Mouse (Mus musculus) lung, embryonic 15.5 days (tissue): ENCODE measurements around the gene Casp2. TPM values are rescaled to one million over a fixed set of nuclear protein-coding genes. Genes with fewer than 3 reads are reported as not detected.

Source experiments
- ATAC-seq: fragments of 200-750 bp; cut with Nextera tagmentation; 2 replicates; pipeline ENCODE4 v1.8.0; 2017; ENCODE audit warnings: moderate number of reproducible peaks, borderline replicate concordance; ENCODE audit not compliant: low FRiP score, low TSS enrichment; ENCODE audit errors: extremely low read depth
- H3K27ac ChIP-seq: fragments of 300-500 bp; sonication (generic); 2 replicates; pipeline ENCODE4 v1.5.1; 2015; ENCODE audit warnings: moderate library complexity, mild to moderate bottlenecking, inconsistent platforms
- H3K27me3 ChIP-seq: fragments of 300-500 bp; sonication (generic); 2 replicates; pipeline ENCODE4 v1.6.1; 2015; ENCODE audit warnings: inconsistent platforms
- H3K36me3 ChIP-seq: fragments of 300-500 bp; sonication (generic); 2 replicates; pipeline ENCODE4 v1.6.1; 2015; ENCODE audit warnings: inconsistent platforms
- H3K4me1 ChIP-seq: fragments of 300-500 bp; sonication (generic); 2 replicates; pipeline ENCODE4 v1.6.1; 2015; ENCODE audit warnings: inconsistent platforms
- H3K4me2 ChIP-seq: fragments of 300-500 bp; sonication (generic); 2 replicates; pipeline ENCODE4 v1.6.1; 2015; ENCODE audit warnings: inconsistent platforms, mild to moderate bottlenecking, moderate library complexity
- H3K4me3 ChIP-seq: fragments of 300-500 bp; sonication (generic); 2 replicates; pipeline ENCODE4 v1.5.1; 2015; ENCODE audit warnings: mild to moderate bottlenecking, inconsistent platforms
- H3K9ac ChIP-seq: fragments of 300-500 bp; sonication (generic); 2 replicates; pipeline ENCODE4 v1.6.1; 2015; ENCODE audit warnings: inconsistent platforms
- H3K9me3 ChIP-seq: fragments of 300-500 bp; sonication (generic); 2 replicates; pipeline ENCODE4 v1.6.1; 2016; ENCODE audit warnings: inconsistent platforms
- WGBS: fragments of 180-500 bp; shearing (Covaris S2); methylation state at CpG from one replicate; pipeline ENCODE4 v1.1.7; 2015; 5-methylcytosine and 5-hydroxymethylcytosine counted together
- polyA plus RNA-seq: library from polyadenylated mRNA; unstranded; fragments of >200 nt; fragmentation: Nextera tagmentation; extraction: Ambion mirVana; gene quantifications from 2 replicates; pipeline ENCODE4 v1.2.1, GENCODE M21; 2015

Casp2 gene
- 73.4 and 73.5 TPM in 2 replicates for polyA plus RNA-seq

- peak within 1 kb of the TSS; percentile 76 for H3K4me3 ChIP-seq
- peaks cover 11% of the 10 kb centered on the region for H3K4me1 ChIP-seq
- under 1% methylated on average over 47 of the region's 51 CpGs for WGBS
- peak within 1 kb of the TSS; percentile 90 for H3K9ac ChIP-seq
- peak; percentile 98 for ATAC-seq
- H3K36me3 ChIP-seq: peaks cover 25% of the 10 kb centered on the region
- no peaks in the 10 kb centered on the region for H3K9me3 ChIP-seq
- H3K27me3 ChIP-seq: no peaks in the 10 kb centered on the region
- peak within 1 kb of the TSS; percentile 81 for H3K4me2 ChIP-seq
- peak within 1 kb of the TSS; percentile 90 for H3K27ac ChIP-seq
These were observed at the start of gene Casp2 for GRCm38 (mm10) chr6:42264626-42265312. TSS of gene Casp2 (plus strand) at chr6:42264985.

- Histone ChIP-seq H3K4me1 (no peaks in the 10 kb centered on the region), H3K27me3 (no peaks in the 10 kb centered on the region), H3K27ac (no peak within 1 kb of the TSS), H3K36me3 (no peaks in the 10 kb centered on the region), H3K9me3 (no peaks in the 10 kb centered on the region), H3K4me2 (no peak within 1 kb of the TSS), H3K9ac (no peak within 1 kb of the TSS), H3K4me3 (no peak within 1 kb of the TSS)
- ATAC-seq: no peak
- WGBS: 72% methylated on average over 2 of the region's 2 CpGs
These were observed 49.8 kb upstream of the Casp2 start, which contains the start of gene Tas2r144 for GRCm38 (mm10) chr6:42215028-42215427. TSS of gene Tas2r144 (plus strand) at chr6:42215328.

- Histone ChIP-seq H3K9ac (no peak overlapping the region), H3K27me3 (no peaks in the 10 kb centered on the region), H3K4me3 (no peak overlapping the region), H3K9me3 (no peaks in the 10 kb centered on the region), H3K4me1 (no peaks in the 10 kb centered on the region), H3K36me3 (no peaks in the 10 kb centered on the region), H3K27ac (no peak overlapping the region), H3K4me2 (no peak overlapping the region)
- WGBS: 49% methylated on average over 3 of the region's 3 CpGs
- no peak for ATAC-seq
These were observed 42.5 kb upstream of the Casp2 start for GRCm38 (mm10) chr6:42222286-42222685.

GRCm38 (mm10) chr6:42225046-42225445 lies 39.7 kb upstream of the Casp2 start:
- ATAC-seq: no peak

GRCm38 (mm10) chr6:42227240-42228101 lies 37.3 kb upstream of the Casp2 start:
- no peak overlapping the region for H3K4me2 ChIP-seq

More at GRCm38 (mm10) chr6:42225046-42225445, 39.7 kb upstream of the Casp2 start:
- no peaks in the 10 kb centered on the region for H3K36me3 ChIP-seq
- H3K4me1 ChIP-seq: peaks cover 4% of the 10 kb centered on the region; the same call in 1 of the 2 replicates
- H3K27ac ChIP-seq: no peak overlapping the region
- 68% methylated on average over 4 of the region's 4 CpGs for WGBS
- H3K27me3 ChIP-seq: no peaks in the 10 kb centered on the region
- H3K4me3 ChIP-seq: no peak overlapping the region
- H3K4me2 ChIP-seq: no peak overlapping the region
- H3K9ac ChIP-seq: no peak overlapping the region
- H3K9me3 ChIP-seq: no peaks in the 10 kb centered on the region

GRCm38 (mm10) chr6:42229610-42230009 lies 35.2 kb upstream of the Casp2 start:
- Histone ChIP-seq H3K4me1 (peaks cover 4% of the 10 kb centered on the region; the same call in 1 of the 2 replicates), H3K27ac (no peak overlapping the region), H3K27me3 (no peaks in the 10 kb centered on the region), H3K36me3 (no peaks in the 10 kb centered on the region), H3K9ac (no peak overlapping the region), H3K9me3 (no peaks in the 10 kb centered on the region), H3K4me3 (no peak overlapping the region), H3K4me2 (no peak overlapping the region)
- no peak for ATAC-seq
- WGBS: 57% methylated on average over 4 of the region's 4 CpGs

More at GRCm38 (mm10) chr6:42227240-42228101, 37.3 kb upstream of the Casp2 start:
- H3K27ac ChIP-seq: no peak overlapping the region
- WGBS: 29% methylated on average over 17 of the region's 17 CpGs
- 0 out of 2 replicates have a peak overlapping the region, but pooled peaks have one; percentile 4 for H3K9ac ChIP-seq
- peak; percentile 57; the same call in 1 of the 2 replicates for ATAC-seq
- H3K4me1 ChIP-seq: peaks cover 4% of the 10 kb centered on the region; the same call in 1 of the 2 replicates
- no peak overlapping the region for H3K4me3 ChIP-seq
- H3K36me3 ChIP-seq: no peaks in the 10 kb centered on the region
- H3K9me3 ChIP-seq: no peaks in the 10 kb centered on the region
- H3K27me3 ChIP-seq: no peaks in the 10 kb centered on the region

GRCm38 (mm10) chr6:42231191-42231590 lies 33.6 kb upstream of the Casp2 start:
- H3K4me1 ChIP-seq: peaks cover 4% of the 10 kb centered on the region; the same call in 1 of the 2 replicates
- no peak overlapping the region for H3K9ac ChIP-seq
- H3K27me3 ChIP-seq: no peaks in the 10 kb centered on the region
- no peak overlapping the region for H3K27ac ChIP-seq
- H3K9me3 ChIP-seq: no peaks in the 10 kb centered on the region
- H3K4me3 ChIP-seq: no peak overlapping the region
- no peaks in the 10 kb centered on the region for H3K36me3 ChIP-seq
- whole genome bisulfite sequencing: 80% methylated on average over 3 of the region's 3 CpGs
- ATAC-seq: no peak
- no peak overlapping the region for H3K4me2 ChIP-seq

- H3K9me3 ChIP-seq: no peaks in the 10 kb centered on the region
- H3K4me2 ChIP-seq: no peak overlapping the region
- WGBS: 41% methylated on average over 6 of the region's 6 CpGs
- H3K4me3 ChIP-seq: no peak overlapping the region
- no peak overlapping the region for H3K27ac ChIP-seq
- ATAC-seq: no peak
- no peaks in the 10 kb centered on the region for H3K27me3 ChIP-seq
- peaks cover 7% of the 10 kb centered on the region for H3K4me1 ChIP-seq
- no peak overlapping the region for H3K9ac ChIP-seq
- no peaks in the 10 kb centered on the region for H3K36me3 ChIP-seq
These were observed 27.4 kb upstream of the Casp2 start for GRCm38 (mm10) chr6:42237276-42237805.

- Histone ChIP-seq H3K27me3 (no peaks in the 10 kb centered on the region), H3K4me2 (no peak overlapping the region), H3K4me3 (no peak overlapping the region), H3K27ac (peak overlapping the region; percentile 69), H3K36me3 (no peaks in the 10 kb centered on the region), H3K9ac (no peak overlapping the region), H3K9me3 (no peaks in the 10 kb centered on the region), H3K4me1 (peaks cover 10% of the 10 kb centered on the region)
- ATAC-seq: peak; percentile 43; the same call in 1 of the 2 replicates
- WGBS: 57% methylated on average over 6 of the region's 6 CpGs
These were observed 23.3 kb upstream of the Casp2 start for GRCm38 (mm10) chr6:42241311-42242045.

- Histone ChIP-seq H3K4me1 (peaks cover 13% of the 10 kb centered on the region), H3K27me3 (no peaks in the 10 kb centered on the region), H3K4me3 (peak within 1 kb of the TSS; percentile 48), H3K4me2 (peak within 1 kb of the TSS; percentile 70), H3K9me3 (no peaks in the 10 kb centered on the region), H3K36me3 (no peaks in the 10 kb centered on the region), H3K9ac (peak within 1 kb of the TSS; percentile 43), H3K27ac (no peak within 1 kb of the TSS)
- WGBS: 3% methylated on average over 28 of the region's 28 CpGs
- peak; percentile 97 for ATAC-seq
These were observed 19.0 kb upstream of the Casp2 start, which contains the start of gene Gstk1 for GRCm38 (mm10) chr6:42245711-42246353. TSS of gene Gstk1 (plus strand) at chr6:42245935.

GRCm38 (mm10) chr6:42247173-42247572 lies 17.6 kb upstream of the Casp2 start:
- Histone ChIP-seq H3K9me3 (no peaks in the 10 kb centered on the region), H3K36me3 (no peaks in the 10 kb centered on the region), H3K4me1 (0 out of 2 replicates have a peak, but pooled peaks cover 7% of the 10 kb centered on the region), H3K9ac (no peak overlapping the region), H3K4me2 (peak overlapping the region; percentile 70), H3K4me3 (no peak overlapping the region), H3K27ac (no peak overlapping the region), H3K27me3 (no peaks in the 10 kb centered on the region)
- 13% methylated on average over 8 of the region's 8 CpGs for WGBS
- no peak for ATAC-seq
